Mouse (Mus musculus) megakaryocyte, embryonic 14.5 days (primary cell): ENCODE results near the gene Spag7. TPM values are rescaled to one million over a fixed set of nuclear protein-coding genes. Genes with fewer than 3 reads are reported as not detected.

Experiments
- H3K27me3 ChIP-seq: replicated peaks from 2 replicates; pipeline ENCODE3; 2012; ENCODE audit warnings: inconsistent platforms
- H3K36me3 ChIP-seq: replicated peaks from 2 replicates; pipeline ENCODE3; 2012; ENCODE audit warnings: low read length, inconsistent platforms, mixed read lengths
- H3K4me1 ChIP-seq: 2 replicates; pipeline ENCODE4 v1.6.1; 2012; ENCODE audit warnings: inconsistent platforms
- H3K4me3 ChIP-seq: replicated peaks from 2 replicates; pipeline ENCODE3; 2012; ENCODE audit warnings: moderate library complexity, mild to moderate bottlenecking, inconsistent platforms
- H3K9me3 ChIP-seq: 2 replicates; pipeline ENCODE4 v1.6.1; 2012; ENCODE audit warnings: inconsistent platforms
- FLI1 ChIP-seq: IDR thresholded peaks from 2 replicates; pipeline ENCODE4 v1.6.1; 2012; ENCODE audit warnings: low read length, inconsistent platforms, mixed read lengths
- GATA1 ChIP-seq: IDR thresholded peaks from 3 replicates; pipeline ENCODE4 v1.6.1; 2012; ENCODE audit warnings: mixed read lengths, low read length, inconsistent platforms, borderline replicate concordance
- polyA plus RNA-seq: library from polyadenylated mRNA; stranded (reverse); fragments of >175 nt; gene quantifications from 2 replicates; pipeline ENCODE4 v1.2.3, GENCODE M21; 2012; ENCODE audit warnings: low replicate concordance; ENCODE audit not compliant: insufficient read depth

Spag7 gene
- polyA plus RNA-seq, 1 experiment = 288 TPM

DNA sequence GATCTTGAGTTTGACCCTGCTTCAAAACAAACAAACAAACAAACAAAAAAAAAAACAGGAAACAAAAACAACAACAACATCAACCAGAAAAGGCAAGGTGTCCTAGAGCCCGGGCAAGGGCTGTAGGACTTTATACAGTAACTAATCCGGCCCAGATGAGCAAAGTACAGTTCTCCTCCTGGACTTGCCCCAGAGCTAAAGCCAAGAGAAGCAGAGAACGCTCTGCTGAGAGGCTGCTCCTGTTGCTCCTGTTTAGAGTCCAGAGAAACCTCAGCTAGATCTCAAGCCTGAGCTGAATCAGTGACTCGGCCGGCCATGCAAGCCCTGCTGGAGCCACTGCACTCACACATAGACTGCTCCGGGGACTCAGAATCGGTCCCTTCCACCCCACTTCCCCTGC is 39.1 kb downstream of the Spag7 start:
- TF ChIP-seq GATA1 = no peak

DNA sequence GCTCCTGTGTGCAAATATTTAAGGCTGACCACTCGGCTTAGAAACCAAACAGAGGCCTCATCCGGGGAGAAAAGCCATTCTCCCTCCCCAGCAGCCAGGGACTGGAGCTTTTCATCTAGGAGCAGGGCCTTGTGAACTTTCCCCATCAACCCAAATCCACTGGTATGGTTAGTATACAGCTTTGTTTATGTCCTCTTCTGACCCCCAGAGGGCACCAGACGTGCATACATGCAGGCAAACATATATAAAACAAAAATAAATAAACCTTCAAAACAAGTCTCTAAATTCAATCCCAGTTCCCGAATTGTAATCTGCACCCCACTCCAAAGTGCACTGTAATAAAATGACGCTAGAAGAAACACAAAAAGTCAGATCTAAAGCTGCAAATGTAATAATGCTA is 39.7 kb downstream of the Spag7 start:
- TF ChIP-seq FLI1 (no peak), GATA1 (no peak)
- H3K4me3 ChIP-seq = no peak overlapping the region
- peaks cover 3% of the 10 kb centered on the region for H3K36me3 ChIP-seq
- H3K4me1 ChIP-seq = peaks cover 60% of the 10 kb centered on the region
- H3K27me3 ChIP-seq = no peaks in the 10 kb centered on the region
- no peaks in the 10 kb centered on the region for H3K9me3 ChIP-seq

More for the DNA sequence above, 39.1 kb downstream of the Spag7 start:
- Histone ChIP-seq H3K9me3 (no peaks in the 10 kb centered on the region), H3K4me3 (peak overlapping the region; percentile 70), H3K4me1 (peaks cover 65% of the 10 kb centered on the region), H3K27me3 (no peaks in the 10 kb centered on the region), H3K36me3 (peaks cover 5% of the 10 kb centered on the region)

DNA sequence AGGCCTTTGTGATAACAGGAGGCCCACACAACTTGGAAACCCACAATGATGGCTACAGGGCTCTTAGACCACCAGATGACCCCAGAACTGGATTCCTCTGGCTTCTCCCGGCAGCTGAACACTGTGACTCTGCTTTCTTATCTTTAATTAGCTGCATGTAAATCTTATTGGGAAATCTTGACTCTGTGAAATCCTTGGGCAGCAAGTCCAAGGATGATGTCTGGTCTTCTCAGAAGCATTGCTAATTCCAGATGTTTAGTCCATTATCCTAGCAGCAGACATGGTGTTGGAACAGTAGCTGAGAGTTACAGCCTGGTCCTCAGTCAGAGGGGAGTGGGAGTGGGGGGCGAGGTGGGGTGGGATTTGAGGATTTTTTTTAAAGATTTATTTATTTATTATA is 40.8 kb downstream of the Spag7 start:
- no peaks in the 10 kb centered on the region for H3K27me3 ChIP-seq
- H3K4me1 ChIP-seq = peaks cover 53% of the 10 kb centered on the region
- TF ChIP-seq GATA1 = no peak
- H3K9me3 ChIP-seq = no peaks in the 10 kb centered on the region
- H3K36me3 ChIP-seq = no peaks in the 10 kb centered on the region
- no peak overlapping the region for H3K4me3 ChIP-seq

DNA sequence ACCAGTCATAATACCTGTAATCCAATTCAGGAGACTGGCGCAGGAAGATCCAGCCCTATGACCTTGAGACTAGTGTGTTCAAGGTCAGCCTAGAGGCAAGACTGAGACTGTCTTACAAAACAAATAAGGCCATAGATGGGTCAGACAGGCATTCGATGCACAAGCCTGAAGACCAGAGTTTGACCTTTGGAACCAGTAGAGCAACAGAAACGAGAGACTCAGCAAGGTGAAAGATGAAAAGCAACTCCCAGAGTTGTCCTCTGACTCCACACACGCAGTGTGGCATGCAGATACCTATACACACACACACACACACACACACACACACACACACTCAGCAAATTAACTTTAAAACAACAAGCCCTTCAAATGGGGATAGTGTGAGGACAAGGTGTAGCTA is 42.3 kb downstream of the Spag7 start:
- Histone ChIP-seq H3K4me1 (peaks cover 56% of the 10 kb centered on the region), H3K36me3 (no peaks in the 10 kb centered on the region), H3K27me3 (no peaks in the 10 kb centered on the region), H3K4me3 (no peak overlapping the region), H3K9me3 (no peaks in the 10 kb centered on the region)
- no peak for TF ChIP-seq FLI1
- no peak for TF ChIP-seq GATA1

DNA sequence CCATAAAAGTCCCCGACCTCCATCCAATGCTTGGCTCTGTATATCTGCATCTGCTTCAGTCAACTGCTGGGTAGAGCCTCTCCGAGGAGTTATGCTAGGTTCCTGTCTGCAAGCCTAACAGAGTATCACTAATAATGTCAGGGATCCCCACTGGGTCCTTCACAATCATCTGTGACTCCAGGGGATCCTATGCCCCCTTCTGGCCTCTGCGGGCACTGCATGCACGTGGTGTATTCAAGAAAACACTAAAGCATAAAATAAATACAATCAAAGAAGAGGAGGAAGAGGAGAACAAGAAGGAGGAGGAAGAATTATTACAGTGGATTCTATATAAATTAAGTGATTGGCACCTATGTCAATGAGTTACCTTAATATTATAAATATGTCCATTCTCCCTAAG is 43.7 kb downstream of the Spag7 start:
- no peaks in the 10 kb centered on the region for H3K27me3 ChIP-seq
- peaks cover 48% of the 10 kb centered on the region for H3K4me1 ChIP-seq
- no peaks in the 10 kb centered on the region for H3K36me3 ChIP-seq
- TF ChIP-seq FLI1 (no peak), GATA1 (no peak)
- no peaks in the 10 kb centered on the region for H3K9me3 ChIP-seq
- no peak overlapping the region for H3K4me3 ChIP-seq

DNA sequence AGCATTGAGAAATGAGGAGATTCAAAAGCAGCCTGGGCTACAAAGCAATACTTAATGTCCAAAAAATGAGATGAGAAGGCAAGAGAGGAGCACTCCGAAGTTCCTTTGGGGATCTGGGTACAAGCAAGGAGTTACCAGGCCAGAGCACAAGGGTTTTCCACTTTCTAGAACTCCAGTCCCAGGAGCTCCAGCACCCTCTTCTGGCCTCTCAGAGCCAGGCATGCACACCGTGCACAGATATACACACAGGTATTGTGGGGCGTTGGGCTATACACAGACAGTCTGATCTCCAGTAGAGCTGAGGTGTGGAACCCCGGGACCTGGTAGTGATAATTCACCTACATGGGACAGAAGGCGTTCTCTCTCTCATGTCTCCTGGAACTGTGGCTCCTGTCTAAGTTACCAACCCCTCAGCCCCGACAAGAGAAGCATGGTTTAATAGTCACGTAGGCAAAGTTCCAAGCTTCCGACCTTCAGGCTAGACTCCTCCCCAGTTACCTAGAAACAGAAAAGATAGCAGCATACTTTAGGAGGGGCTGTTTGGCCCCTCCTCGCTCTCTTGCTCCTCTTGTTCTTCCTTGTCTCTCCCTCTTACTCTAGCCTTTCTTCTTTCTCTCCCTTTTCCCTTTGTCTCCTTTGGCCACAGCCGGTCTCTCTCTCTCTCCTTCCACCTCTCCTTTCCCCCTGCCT is 46.0 kb downstream of the Spag7 start:
- H3K9me3 ChIP-seq = no peaks in the 10 kb centered on the region

DNA sequence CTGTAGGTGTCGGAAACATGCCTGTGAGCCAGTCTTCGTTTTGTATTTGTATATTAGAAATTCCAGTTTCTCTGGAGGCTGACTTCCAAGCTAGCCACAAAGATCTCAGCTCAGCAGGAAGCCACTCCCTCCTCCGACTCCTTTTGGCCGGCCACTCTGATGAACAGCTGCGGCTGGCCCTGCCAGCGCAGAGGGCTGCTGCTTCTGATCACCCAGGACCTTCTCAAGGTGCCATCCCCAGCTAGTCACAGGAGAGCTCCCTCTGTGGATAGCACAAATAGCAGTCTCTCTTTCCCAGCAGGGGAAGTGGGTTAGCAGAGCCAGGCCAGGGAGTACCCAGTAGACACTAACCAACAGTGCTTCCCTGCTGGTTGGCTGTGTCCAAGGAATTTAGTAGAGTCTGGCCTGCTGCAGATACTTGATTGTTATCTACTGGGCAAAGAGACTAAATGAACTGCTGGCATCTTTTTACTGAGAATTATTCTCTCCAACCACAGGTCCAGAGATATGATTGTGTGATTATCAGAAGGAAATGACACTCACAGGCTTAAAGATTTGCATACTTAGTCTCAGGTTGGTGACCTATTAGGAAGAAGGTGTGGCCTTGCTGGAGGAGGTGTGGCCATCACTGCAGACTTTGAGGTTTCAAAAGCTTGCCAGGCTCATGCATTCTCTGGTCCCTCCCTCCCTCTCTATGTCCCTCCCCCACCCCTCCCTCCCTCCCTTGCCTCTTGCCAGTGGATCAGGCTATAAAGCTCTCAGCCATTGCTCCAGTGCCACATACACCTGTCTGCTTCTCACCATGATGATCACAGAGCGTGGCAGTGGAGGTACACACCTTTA is 47.0 kb downstream of the Spag7 start:
- Histone ChIP-seq H3K4me1 (peaks cover 48% of the 10 kb centered on the region), H3K4me3 (no peak overlapping the region), H3K27me3 (no peaks in the 10 kb centered on the region), H3K36me3 (peaks cover under 1% of the 10 kb centered on the region), H3K9me3 (no peaks in the 10 kb centered on the region)
- TF ChIP-seq FLI1 (no peak), GATA1 (no peak)

More for the DNA sequence above, 46.0 kb downstream of the Spag7 start:
- H3K27me3 ChIP-seq = no peaks in the 10 kb centered on the region
- peaks cover 41% of the 10 kb centered on the region for H3K4me1 ChIP-seq
- no peak for TF ChIP-seq FLI1
- no peak for TF ChIP-seq GATA1
- H3K36me3 ChIP-seq = no peaks in the 10 kb centered on the region
- no peak overlapping the region for H3K4me3 ChIP-seq

DNA sequence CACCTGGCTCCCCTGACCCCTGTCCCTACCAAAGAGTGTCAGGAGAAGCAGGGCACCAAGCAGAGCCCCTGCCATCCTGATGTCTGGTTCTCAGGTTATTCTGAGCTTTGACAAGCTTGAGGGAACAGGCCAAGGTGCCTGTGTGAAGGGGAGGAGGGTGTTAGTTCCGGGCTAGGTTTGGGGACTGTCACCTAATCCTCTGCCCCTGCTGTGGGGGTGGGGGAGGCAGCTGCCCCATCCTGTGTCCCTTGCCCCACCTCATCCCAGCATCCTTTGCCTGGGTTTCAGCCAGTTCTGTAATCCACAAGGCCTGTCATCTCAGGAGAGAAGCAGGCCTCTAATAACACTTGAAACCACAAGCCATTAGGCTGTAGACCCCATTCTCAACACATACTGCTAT is 50.1 kb downstream of the Spag7 start, which contains the start of gene Chrne:
Gene Chrne (minus strand): TSS at position 116 of the 400 bp plus-strand sequence.
- H3K27me3 ChIP-seq = no peaks in the 10 kb centered on the region
- peaks cover 28% of the 10 kb centered on the region for H3K36me3 ChIP-seq
- peaks cover 66% of the 10 kb centered on the region for H3K4me1 ChIP-seq
- TF ChIP-seq GATA1 (no peak), FLI1 (no peak)
- no peak within 1 kb of the TSS for H3K4me3 ChIP-seq
- H3K9me3 ChIP-seq = no peaks in the 10 kb centered on the region

DNA sequence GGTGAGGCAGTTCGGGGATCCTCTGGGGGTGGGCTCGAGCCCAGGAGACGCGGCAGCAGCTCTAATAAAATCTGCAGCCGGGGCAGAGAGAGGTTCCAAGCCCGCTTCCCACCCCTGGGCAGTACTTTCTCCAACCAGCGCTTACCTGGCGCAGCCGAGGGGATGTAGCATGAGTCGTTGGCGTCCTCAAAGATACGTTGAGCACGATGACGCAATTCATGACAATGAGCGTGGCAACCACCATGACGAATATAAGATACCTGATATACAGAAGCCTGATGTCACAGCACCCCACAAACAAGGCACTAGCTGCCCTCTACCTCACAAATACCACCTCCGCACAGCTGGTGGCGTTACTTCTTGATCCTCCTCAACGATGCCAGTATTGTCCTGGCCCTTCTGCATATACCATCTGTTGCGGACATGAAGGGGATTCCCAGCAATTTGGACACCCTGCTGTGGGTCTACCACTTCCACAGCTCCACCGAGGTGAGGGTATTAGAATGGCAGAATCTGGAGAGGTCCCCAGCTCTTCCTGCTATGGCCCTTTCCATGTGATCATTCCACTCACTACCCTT is 53.6 kb downstream of the Spag7 start, which contains the start of gene 4930544D05Rik:
Gene 4930544D05Rik (plus strand): TSS at position 333 of the 578 bp plus-strand sequence.
- TF ChIP-seq FLI1 (no peak), GATA1 (no peak)
- Histone ChIP-seq H3K9me3 (no peaks in the 10 kb centered on the region), H3K4me3 (peak within 1 kb of the TSS; percentile 87), H3K27me3 (no peaks in the 10 kb centered on the region), H3K4me1 (peaks cover 78% of the 10 kb centered on the region), H3K36me3 (peaks cover 57% of the 10 kb centered on the region)

DNA sequence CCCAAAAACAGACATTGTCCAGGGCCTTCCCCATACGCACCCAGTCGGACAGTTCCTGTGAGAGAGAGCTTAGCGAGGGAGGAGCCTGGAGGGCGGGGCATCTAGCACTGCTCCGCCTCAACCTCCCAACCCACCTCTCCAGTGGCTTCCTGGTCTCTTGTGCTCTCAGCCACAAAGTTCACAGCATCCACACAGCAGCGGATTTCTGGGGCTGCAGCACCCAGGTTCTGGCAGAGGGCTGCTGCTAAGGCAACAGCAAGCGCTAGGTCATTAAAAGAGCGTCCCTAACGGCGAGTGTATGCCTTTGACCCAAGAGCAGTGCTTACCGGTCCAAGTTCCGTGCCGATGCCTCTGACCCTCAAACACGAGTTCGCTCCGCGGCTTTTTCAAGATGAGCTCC is 54.1 kb downstream of the Spag7 start:
- peak overlapping the region; percentile 87 for H3K4me3 ChIP-seq
- H3K36me3 ChIP-seq = peaks cover 62% of the 10 kb centered on the region
- no peak for TF ChIP-seq GATA1
- no peak for TF ChIP-seq FLI1
- no peaks in the 10 kb centered on the region for H3K27me3 ChIP-seq
- H3K9me3 ChIP-seq = no peaks in the 10 kb centered on the region
- peaks cover 82% of the 10 kb centered on the region for H3K4me1 ChIP-seq

Other genes with a start within 250 kb of the Spag7 start
- 1,596 and 3,155 TPM in 2 replicates for gene Arrb2, start 236.8 kb downstream of the Spag7 start, polyA plus RNA-seq
- 47.7 and 52.0 TPM in 2 replicates for gene Med11, start 217.5 kb downstream of the Spag7 start, polyA plus RNA-seq
- gene Zmynd15, start 210.0 kb downstream of the Spag7 start, polyA plus RNA-seq = 2.1 and 3.6 TPM in 2 replicates
- 1.4 and 23.1 TPM in 2 replicates for gene Cxcl16, start 209.4 kb downstream of the Spag7 start, polyA plus RNA-seq
- gene Tm4sf5, start 164.2 kb downstream of the Spag7 start, polyA plus RNA-seq = 0.55 TPM in 1 of 2 replicates, not detected in the other
- gene Vmo1, start 154.8 kb downstream of the Spag7 start, polyA plus RNA-seq = not detected in 2 replicates
- not detected in 2 replicates for gene Gltpd2, start 150.2 kb downstream of the Spag7 start, polyA plus RNA-seq
- 79.0 and 226 TPM in 2 replicates for gene Psmb6, start 144.0 kb downstream of the Spag7 start, polyA plus RNA-seq
- not detected in 2 replicates for gene Gm40193, start 136.5 kb downstream of the Spag7 start, polyA plus RNA-seq
- 1.1 TPM in 1 of 2 replicates, not detected in the other for gene Pld2, start 129.4 kb downstream of the Spag7 start, polyA plus RNA-seq
- gene Mink1, start 106.5 kb downstream of the Spag7 start, polyA plus RNA-seq = 122 and 129 TPM in 2 replicates
- not detected in 2 replicates for gene 4930544D05Rik, start 53.6 kb downstream of the Spag7 start, polyA plus RNA-seq
- gene Chrne, start 50.2 kb downstream of the Spag7 start, polyA plus RNA-seq = 0.83 TPM in 1 of 2 replicates, not detected in the other
- gene Gp1ba, start 30.3 kb downstream of the Spag7 start, polyA plus RNA-seq = 898 and 1,061 TPM in 2 replicates
- gene Rnf167, start 22.2 kb downstream of the Spag7 start, polyA plus RNA-seq = 102 and 125 TPM in 2 replicates
- gene Slc25a11, start 21.9 kb downstream of the Spag7 start, polyA plus RNA-seq = 15.7 and 78.7 TPM in 2 replicates
- gene Pfn1, start 14.8 kb downstream of the Spag7 start, polyA plus RNA-seq = 9,580 and 14,702 TPM in 2 replicates
- 4.2 and 8.4 TPM in 2 replicates for gene Eno3, start 12.2 kb downstream of the Spag7 start, polyA plus RNA-seq
- 22.6 and 68.5 TPM in 2 replicates for gene Camta2, start 18.7 kb upstream of the Spag7 start, polyA plus RNA-seq
- gene Inca1, start 30.7 kb upstream of the Spag7 start, polyA plus RNA-seq = not detected in 2 replicates
- gene Kif1c, start 31.1 kb upstream of the Spag7 start, polyA plus RNA-seq = 6.4 and 13.9 TPM in 2 replicates
- 0.55 TPM in 1 of 2 replicates, not detected in the other for gene Zfp3, start 94.8 kb upstream of the Spag7 start, polyA plus RNA-seq
- gene Scimp, start 143.2 kb upstream of the Spag7 start, polyA plus RNA-seq = not detected in 2 replicates
- 2.9 and 29.2 TPM in 2 replicates for gene Rabep1, start 175.4 kb upstream of the Spag7 start, polyA plus RNA-seq